Mouse (Mus musculus): Measurements from ENCODE around the gene Galc.

DNA sequence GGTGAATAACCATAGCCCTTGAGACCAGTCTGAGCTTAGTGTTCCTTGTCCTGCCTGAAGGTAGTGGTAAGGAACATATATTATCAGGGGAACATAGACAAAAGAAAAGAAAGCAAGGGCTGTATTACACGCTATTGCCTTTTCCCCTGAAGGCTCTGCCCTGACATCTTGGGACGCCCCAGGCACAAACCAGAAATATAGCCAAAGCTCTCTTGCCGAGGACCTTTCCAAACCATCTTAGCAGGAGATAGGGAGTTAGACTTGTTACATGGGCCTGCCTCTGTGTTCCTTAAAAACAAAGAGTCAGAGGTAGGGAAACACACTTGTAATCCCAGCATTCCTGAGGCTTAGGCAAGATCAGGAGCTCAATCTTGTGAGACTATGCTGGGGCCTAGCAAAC is 97.4 kb downstream of the Galc start:
- TF ChIP-seq POLR2A (IDR thresholded peaks at IDR 0.05; ENCODE audit: extremely low read depth, insufficient read depth, low read length), result no peak
- TF ChIP-seq CTCF (IDR thresholded peaks at IDR 0.05; ENCODE audit: extremely low read depth, insufficient read depth, low read length), result no peak

Measured in cortical plate, adult 2 months (tissue).